ENCODE assay signal across 12 mouse cellular contexts in the genomic region with DNA sequence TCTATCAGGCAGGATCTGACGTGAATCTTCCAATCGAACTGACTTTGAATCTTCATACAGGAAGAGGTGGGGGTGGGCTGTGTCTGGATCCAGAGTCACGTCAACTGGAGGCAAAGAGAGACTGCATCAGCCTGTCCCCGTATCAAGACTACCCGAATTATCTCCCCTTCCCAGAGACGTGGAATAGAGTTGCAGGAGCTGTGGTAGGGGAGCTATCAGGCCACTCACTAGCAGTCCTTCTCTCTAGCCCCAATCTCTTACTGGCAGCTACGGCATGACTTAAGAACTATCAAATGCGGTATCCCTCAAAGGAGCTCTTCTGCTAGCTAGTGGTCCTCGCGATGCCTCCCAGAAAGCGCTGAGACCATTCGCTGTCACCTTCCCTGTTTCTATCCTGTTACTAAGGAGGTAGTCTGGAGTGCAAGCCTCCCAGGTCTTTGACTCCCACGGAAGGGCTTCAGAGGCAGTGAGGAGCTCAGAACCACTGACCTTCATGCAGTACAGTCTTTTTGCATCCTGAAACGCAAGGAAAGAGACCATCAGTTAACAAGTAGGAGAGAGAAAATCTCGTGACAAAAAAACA. TPM values are rescaled to one million over a fixed set of nuclear protein-coding genes. Genes with fewer than 3 reads are reported as not detected.
DNase-seq lines count a peak whose midpoint lies in the region; ATAC-seq lines count a peak whose summit lies in the region.
"Had no signal": no experiment of that assay in that cellular context is flagged by ENCODE, and none has a peak within 500 bp of the region (broad histone marks: within the 10 kb centered on the region; RNA-seq: fewer than 3 reads in every experiment).

No protein-coding gene starts in this region.

- peak overlapping the region; percentile 49 for H3K4me3 ChIP-seq in heart, embryonic 10.5 days
- no peak overlapping the region for H3K4me3 ChIP-seq in midbrain, embryonic 11.5 days (ENCODE audit: low read depth, low read length)
- H3K4me3 ChIP-seq in midbrain, embryonic 14.5 days (replicated peaks; ENCODE audit: low read depth, low read length), result no peak overlapping the region
- no peak overlapping the region for H3K4me3 ChIP-seq in midbrain, embryonic 16.5 days (ENCODE audit: low read depth, low read length)

- ATAC-seq in midbrain, embryonic 11.5 days (ENCODE audit: low FRiP score), result no peak
- ATAC-seq in midbrain, embryonic 14.5 days (ENCODE audit: low FRiP score, low TSS enrichment), result no peak
- ATAC-seq in erythroblast, adult 5-6 weeks (replicated peaks; ENCODE audit: low FRiP score, poor library complexity, severe bottlenecking), result peak; percentile 79
- no peak for ATAC-seq in midbrain, embryonic 16.5 days

- no peaks in the 10 kb centered on the region for H3K36me3 ChIP-seq in heart, embryonic 10.5 days
- no peaks in the 10 kb centered on the region for H3K36me3 ChIP-seq in midbrain, embryonic 11.5 days (ENCODE audit: control insufficient read depth, insufficient read depth, low read length)
- no peaks in the 10 kb centered on the region for H3K36me3 ChIP-seq in midbrain, embryonic 14.5 days (ENCODE audit: control insufficient read depth, insufficient read depth, low read length)
- H3K36me3 ChIP-seq in midbrain, embryonic 16.5 days (ENCODE audit: control insufficient read depth, insufficient read depth, low read length), result no peaks in the 10 kb centered on the region

- peak overlapping the region; percentile 36; the same call in 1 of the 2 replicates for H3K27ac ChIP-seq in heart, embryonic 10.5 days
- no peak overlapping the region for H3K27ac ChIP-seq in midbrain, embryonic 11.5 days (ENCODE audit: low read depth, low read length)
- H3K27ac ChIP-seq in midbrain, embryonic 14.5 days (replicated peaks; ENCODE audit: low read depth, low read length), result no peak overlapping the region
- no peak overlapping the region for H3K27ac ChIP-seq in midbrain, embryonic 16.5 days (ENCODE audit: low read length)

- H3K9ac ChIP-seq in midbrain, embryonic 11.5 days (ENCODE audit: low read length), result no peak overlapping the region
- H3K9ac ChIP-seq in midbrain, embryonic 14.5 days (replicated peaks; ENCODE audit: low read length), result no peak overlapping the region
- H3K9ac ChIP-seq in midbrain, embryonic 16.5 days (ENCODE audit: low read depth, low read length), result no peak overlapping the region

- H3K27me3 ChIP-seq in heart, embryonic 10.5 days (ENCODE audit: insufficient read depth, poor library complexity, severe bottlenecking), result 0 out of 2 replicates have a peak, but pooled peaks cover 4% of the 10 kb centered on the region
- peaks cover 2% of the 10 kb centered on the region; the same call in 1 of the 2 replicates for H3K27me3 ChIP-seq in midbrain, embryonic 11.5 days (ENCODE audit: control insufficient read depth, insufficient read depth, low read length)
- no peaks in the 10 kb centered on the region for H3K27me3 ChIP-seq in midbrain, embryonic 14.5 days (ENCODE audit: control insufficient read depth, insufficient read depth, low read length)
- peaks cover 7% of the 10 kb centered on the region; the same call in 1 of the 2 replicates for H3K27me3 ChIP-seq in midbrain, embryonic 16.5 days (ENCODE audit: control insufficient read depth, insufficient read depth, low read depth, low read length)

- DNase-seq in heart, embryonic 10.5 days (ENCODE audit: low spot score), result peak; percentile 87
- no peak for DNase-seq in heart, adult 9 months (ENCODE audit: low spot score in 2 of 2)
- no peak for DNase-seq in midbrain, embryonic 11.5 days (ENCODE audit: low spot score, missing footprints)
- DNase-seq in midbrain, embryonic 14.5 days, result no peak
- no peak for DNase-seq in cerebellum, postnatal 10 days
- no peak for DNase-seq in testis, postnatal 14 days (ENCODE audit: low spot score)
- DNase-seq: adrenal gland, adult 8-10 months; layer of hippocampus, postnatal 36 days; right cerebral cortex, postnatal 14 days had no signal

- H3K9me3 ChIP-seq in heart, embryonic 10.5 days, result no peaks in the 10 kb centered on the region
- H3K9me3 ChIP-seq in midbrain, embryonic 11.5 days (ENCODE audit: control insufficient read depth, low read length), result no peaks in the 10 kb centered on the region
- no peaks in the 10 kb centered on the region for H3K9me3 ChIP-seq in midbrain, embryonic 14.5 days (ENCODE audit: control insufficient read depth, low read length)
- no peaks in the 10 kb centered on the region for H3K9me3 ChIP-seq in midbrain, embryonic 16.5 days (replicated peaks; ENCODE audit: control insufficient read depth, low read length, poor library complexity, severe bottlenecking)

- peaks cover 7% of the 10 kb centered on the region; the same call in 1 of the 2 replicates for H3K4me1 ChIP-seq in heart, embryonic 10.5 days
- peaks cover 3% of the 10 kb centered on the region; the same call in 1 of the 2 replicates for H3K4me1 ChIP-seq in midbrain, embryonic 11.5 days (ENCODE audit: control insufficient read depth, insufficient read depth, low read length)
- no peaks in the 10 kb centered on the region for H3K4me1 ChIP-seq in midbrain, embryonic 14.5 days (ENCODE audit: control insufficient read depth, insufficient read depth, low read length)
- H3K4me1 ChIP-seq in midbrain, embryonic 16.5 days (ENCODE audit: control insufficient read depth, insufficient read depth, low read length), result no peaks in the 10 kb centered on the region

- WGBS in heart, embryonic 10.5 days, result 8% methylated on average over 15 of the region's 15 CpGs
- 17% methylated on average over 15 of the region's 15 CpGs for WGBS in midbrain, embryonic 11.5 days
- WGBS in midbrain, embryonic 14.5 days, result 20% methylated on average over 15 of the region's 15 CpGs
- 18% methylated on average over 15 of the region's 15 CpGs for WGBS in midbrain, embryonic 16.5 days

- H3K4me2 ChIP-seq in midbrain, embryonic 11.5 days, result peak overlapping the region; percentile 14; the same call in 1 of the 2 replicates
- H3K4me2 ChIP-seq in midbrain, embryonic 14.5 days (ENCODE audit: low read length), result no peak overlapping the region
- H3K4me2 ChIP-seq in midbrain, embryonic 16.5 days (ENCODE audit: low read length), result 0 out of 2 replicates have a peak overlapping the region, but pooled peaks have one; percentile 8

RNA-seq across cellular contexts. Expression of gene Btn1a1, which starts 6.3 kb away (rescaled TPM):
- 0.04 and 0.96 TPM in 2 replicates for polyA plus RNA-seq in heart, embryonic 10.5 days (2016; fragmentation: Nextera tagmentation; extraction: Ambion mirVana)
- polyA plus RNA-seq in midbrain, embryonic 11.5 days (2014; fragmentation: Nextera tagmentation; extraction: Ambion mirVana), result not detected in 2 replicates
- 0.09 TPM in 1 of 2 replicates, not detected in the other for polyA plus RNA-seq in midbrain, embryonic 14.5 days (2014; fragmentation: Nextera tagmentation; extraction: Ambion mirVana)
- total RNA-seq in erythroblast, adult 5-6 weeks (2015; ENCODE audit: low replicate concordance), result 4.2 and 4.4 TPM in 2 replicates
- 6.5 and 15.5 TPM in 2 replicates for total RNA-seq in erythroblast, adult 5-6 weeks (2017; ENCODE audit: low replicate concordance)
- polyA plus RNA-seq in midbrain, embryonic 16.5 days (2015; fragmentation: Nextera tagmentation; extraction: Ambion mirVana), result 0.10 and 0.31 TPM in 2 replicates
- total RNA-seq: adrenal gland, adult 8-10 months; layer of hippocampus, postnatal 36 days had no signal

RNA-seq across cellular contexts. Expression of gene Btn2a2, which starts 29.3 kb away (rescaled TPM):
- 0.30 and 0.75 TPM in 2 replicates for polyA plus RNA-seq in heart, embryonic 10.5 days (2016; fragmentation: Nextera tagmentation; extraction: Ambion mirVana)
- polyA plus RNA-seq in midbrain, embryonic 11.5 days (2014; fragmentation: Nextera tagmentation; extraction: Ambion mirVana), result 0.28 and 0.34 TPM in 2 replicates
- not detected in 2 replicates for polyA plus RNA-seq in midbrain, embryonic 14.5 days (2014; fragmentation: Nextera tagmentation; extraction: Ambion mirVana)
- total RNA-seq in erythroblast, adult 5-6 weeks (2015; ENCODE audit: low replicate concordance), result not detected in 2 replicates
- not detected in 2 replicates for total RNA-seq in erythroblast, adult 5-6 weeks (2017; ENCODE audit: low replicate concordance)
- 0.15 TPM in 1 of 2 replicates, not detected in the other for polyA plus RNA-seq in midbrain, embryonic 16.5 days (2015; fragmentation: Nextera tagmentation; extraction: Ambion mirVana)
- total RNA-seq: adrenal gland, adult 8-10 months; hematopoietic stem cell, adult 5-6 weeks had no signal

RNA-seq across cellular contexts. Expression of gene Abt1, which starts 35.7 kb away (rescaled TPM):
- 10.1 and 13.0 TPM in 2 replicates for polyA plus RNA-seq in heart, embryonic 10.5 days (2016; fragmentation: Nextera tagmentation; extraction: Ambion mirVana)
- polyA plus RNA-seq in midbrain, embryonic 11.5 days (2014; fragmentation: Nextera tagmentation; extraction: Ambion mirVana), result 14.0 and 14.9 TPM in 2 replicates
- 9.3 and 9.9 TPM in 2 replicates for polyA plus RNA-seq in midbrain, embryonic 14.5 days (2014; fragmentation: Nextera tagmentation; extraction: Ambion mirVana)
- total RNA-seq in erythroblast, adult 5-6 weeks (2015; ENCODE audit: low replicate concordance), result 1.7 and 1.9 TPM in 2 replicates
- total RNA-seq in erythroblast, adult 5-6 weeks (2017; ENCODE audit: low replicate concordance), result 1.4 and 1.7 TPM in 2 replicates
- 9.1 and 11.0 TPM in 2 replicates for polyA plus RNA-seq in midbrain, embryonic 16.5 days (2015; fragmentation: Nextera tagmentation; extraction: Ambion mirVana)
